Mouse (Mus musculus) layer of hippocampus, postnatal 14 days (tissue): ENCODE data around the gene Arhgap9. TPM values are rescaled to one million over a fixed set of nuclear protein-coding genes. Genes with fewer than 3 reads are reported as not detected.
A peak's percentile ranks its signal among the peaks of the same experiment; 100 is the strongest.

Experiments used
- DNase-seq, 2 experiments: peaks; one replicate each; pipeline ENCODE4 v3.0.0; 2021 to 2022; ENCODE audit warnings: low spot score in 2 of 2, mixed read lengths in 1 of 2
- total RNA-seq, 2 experiments: library from RNA; stranded (reverse); gene quantifications; 2 replicates each; pipeline ENCODE4 v1.2.3; 2021

The Arhgap9 gene
- total RNA-seq, 2 experiments from 2014 or later: 0.99 to 1.1 TPM

- no peak for DNase-seq
Measured at GRCm38 (mm10) chr10:127322178-127322577, 414 bp downstream of the Arhgap9 start.

- no peak for DNase-seq
Measured at GRCm38 (mm10) chr10:127322669-127323068, 905 bp downstream of the Arhgap9 start.

GRCm38 (mm10) chr10:127323131-127323855 is 1.5 kb downstream of the Arhgap9 start:
- DNase-seq: no peak

DNA sequence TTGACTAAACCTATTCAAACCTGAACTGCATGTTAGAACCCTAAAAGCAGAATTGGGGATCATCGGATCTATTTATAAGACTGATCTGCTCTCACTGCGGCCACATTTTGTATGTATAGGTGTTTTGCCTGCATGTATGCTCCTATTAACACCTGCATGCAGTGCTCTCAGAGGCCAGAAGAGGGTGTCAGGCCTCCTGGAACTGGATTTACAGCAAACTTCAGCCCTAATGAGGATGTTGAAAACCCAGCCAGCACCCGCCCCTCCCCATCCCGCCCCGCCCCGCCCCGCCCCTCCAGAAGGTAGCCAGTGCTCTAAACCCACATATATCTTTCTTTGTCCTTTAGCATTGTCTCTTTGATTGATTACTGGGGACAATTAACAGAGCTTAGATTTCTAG is 2.7 kb downstream of the Arhgap9 start:
- DNase-seq: no peak

- DNase-seq: no peak
Measured at GRCm38 (mm10) chr10:127325454-127326016, 3.8 kb downstream of the Arhgap9 start.

- DNase-seq: no peak
Measured at GRCm38 (mm10) chr10:127326017-127326801, 4.4 kb downstream of the Arhgap9 start.

DNA sequence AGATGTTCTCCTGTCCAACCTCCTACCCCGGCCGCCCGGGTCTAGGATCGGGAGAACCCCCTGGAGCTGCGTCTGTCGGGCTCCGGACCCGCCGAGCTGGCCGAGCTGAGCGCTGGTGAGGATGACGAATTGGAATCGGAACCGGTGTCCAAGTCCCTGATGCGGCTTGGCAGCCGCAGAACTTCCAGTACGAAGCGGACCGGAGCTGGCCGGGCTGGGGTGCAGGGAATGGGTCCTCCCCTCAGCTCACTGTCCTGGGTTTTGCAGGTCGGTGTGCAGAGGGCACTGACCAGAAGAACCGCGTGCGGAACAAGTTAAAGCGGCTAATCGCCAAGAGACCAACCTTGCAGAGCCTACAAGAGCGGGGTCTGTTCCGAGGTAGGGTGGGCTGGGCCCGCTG is 5.1 kb downstream of the Arhgap9 start:
- no peak for DNase-seq

DNA sequence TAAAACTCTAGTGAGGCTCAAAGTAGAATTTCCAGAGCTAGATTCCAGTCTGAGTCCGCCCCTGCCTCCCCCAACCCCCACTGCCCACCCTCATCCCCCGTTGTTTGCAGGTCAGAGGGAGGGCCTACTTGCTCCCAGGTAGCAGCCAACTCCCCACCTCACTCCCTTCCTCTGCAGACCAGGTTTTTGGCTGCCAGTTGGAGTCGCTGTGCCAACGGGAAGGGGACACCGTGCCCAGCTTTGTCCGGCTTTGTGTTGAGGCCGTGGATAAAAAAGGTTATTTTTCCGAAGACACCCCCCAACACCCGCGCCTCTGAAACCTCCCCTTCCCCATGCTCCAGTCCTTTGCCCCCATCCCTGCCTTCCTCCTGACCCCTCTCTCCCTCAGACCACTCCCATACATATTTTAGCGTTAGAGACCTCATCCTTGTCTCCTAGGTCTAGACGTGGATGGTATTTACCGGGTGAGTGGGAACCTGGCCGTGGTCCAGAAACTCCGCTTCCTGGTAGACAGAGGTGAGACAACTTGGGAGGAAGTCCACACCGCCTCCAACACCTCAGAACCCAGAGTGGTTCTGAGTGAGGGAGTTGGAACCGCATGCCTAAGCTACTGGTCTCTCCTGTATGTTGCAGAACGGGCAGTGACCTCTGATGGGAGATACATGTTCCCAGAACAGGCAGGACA is 5.8 kb downstream of the Arhgap9 start:
- no peak for DNase-seq

DNA sequence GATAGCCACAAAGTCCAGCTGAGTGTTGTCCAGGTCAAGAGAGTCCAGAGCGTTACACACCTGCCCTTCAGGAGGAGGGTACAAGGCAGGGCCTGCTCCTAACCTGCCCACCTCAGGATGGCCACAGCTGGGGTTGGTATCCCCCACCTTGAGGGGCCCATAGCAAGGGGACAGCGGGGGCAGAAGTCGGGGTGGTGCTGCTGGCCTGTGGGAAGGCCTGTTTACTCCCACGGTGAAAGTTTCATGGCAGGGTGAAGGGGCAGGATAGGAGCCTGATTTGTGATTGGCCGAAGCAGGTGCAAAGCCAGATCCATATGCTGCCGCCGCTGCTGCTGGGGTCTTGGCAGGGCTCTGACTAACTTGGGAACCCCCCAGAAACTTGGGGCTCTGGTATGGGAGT is 8.4 kb downstream of the Arhgap9 start:
- DNase-seq: no peak

GRCm38 (mm10) chr10:127332211-127332874 is 10.6 kb downstream of the Arhgap9 start:
- DNase-seq: no peak

GRCm38 (mm10) chr10:127333152-127333551 is 11.4 kb downstream of the Arhgap9 start:
- DNase-seq: no peak

DNA sequence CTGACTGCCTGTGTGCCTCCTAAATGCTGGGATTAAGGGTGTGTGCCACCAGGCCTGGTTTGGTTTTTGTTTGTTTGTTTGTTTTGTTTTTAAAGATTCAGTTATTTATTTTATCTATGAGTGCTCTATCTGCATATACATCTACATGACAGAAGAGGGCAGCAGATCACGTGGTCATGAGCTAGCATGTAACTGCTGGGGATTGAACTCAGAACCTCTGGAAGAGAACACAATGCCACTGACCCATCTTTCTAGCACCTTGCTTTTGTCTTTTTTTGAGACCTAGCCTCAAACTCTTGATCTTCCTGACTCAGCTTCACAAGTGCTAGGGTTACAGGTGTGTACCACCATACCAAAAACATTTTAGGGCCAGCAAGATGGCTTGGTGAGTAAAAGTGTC is 13.5 kb downstream of the Arhgap9 start:
- no peak for DNase-seq

DNA sequence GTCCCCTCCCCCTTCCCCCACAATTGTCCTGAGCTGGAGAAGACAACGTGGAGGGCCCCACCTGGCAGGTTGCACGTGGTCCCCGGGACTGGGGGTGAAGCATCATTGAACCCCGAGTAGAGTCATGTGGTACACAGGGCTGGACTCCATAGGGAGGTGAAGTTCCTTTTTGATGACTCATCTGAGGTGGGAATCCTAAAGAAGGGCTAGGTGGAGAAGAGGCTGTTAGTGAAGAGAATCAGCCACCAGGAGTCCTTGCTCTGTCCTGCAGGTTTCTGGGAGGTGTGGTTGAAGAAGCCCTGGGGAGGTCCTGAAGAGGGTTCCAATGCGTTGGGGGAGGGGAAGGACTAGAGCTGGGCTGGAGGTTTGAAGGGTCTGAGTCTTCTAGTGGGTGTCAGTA is 15.2 kb downstream of the Arhgap9 start:
- DNase-seq: no peak

DNA sequence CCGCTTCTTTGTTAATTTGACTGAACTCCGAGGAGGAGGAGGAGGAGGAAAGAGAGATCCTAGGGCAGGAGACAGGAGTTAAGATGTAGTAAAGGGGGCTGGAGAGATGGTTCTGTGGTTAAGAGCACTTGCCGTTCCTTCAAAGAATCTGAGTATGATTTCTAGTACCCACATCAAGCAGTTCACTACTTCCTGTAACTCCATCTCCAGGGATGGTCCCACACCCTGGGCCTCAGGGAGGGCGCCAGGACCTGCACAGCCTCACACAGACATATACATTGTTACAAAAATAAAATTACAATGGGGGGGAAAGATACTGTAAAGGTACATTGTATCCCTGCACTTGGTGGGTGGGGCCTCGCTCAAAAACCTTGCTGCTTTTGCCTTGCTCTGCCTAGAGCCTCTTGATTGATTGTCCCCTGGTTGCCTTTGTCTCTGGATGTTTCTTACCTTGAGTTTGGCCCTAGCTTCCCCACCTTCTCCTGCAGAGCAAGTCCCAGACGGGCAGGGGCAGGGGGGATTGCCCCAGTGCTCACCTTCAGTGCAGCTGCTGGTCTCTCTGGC is 15.9 kb downstream of the Arhgap9 start:
- no peak for DNase-seq

GRCm38 (mm10) chr10:127338930-127339682 is 17.3 kb downstream of the Arhgap9 start:
- DNase-seq: peak; percentile 88 to 90

DNA sequence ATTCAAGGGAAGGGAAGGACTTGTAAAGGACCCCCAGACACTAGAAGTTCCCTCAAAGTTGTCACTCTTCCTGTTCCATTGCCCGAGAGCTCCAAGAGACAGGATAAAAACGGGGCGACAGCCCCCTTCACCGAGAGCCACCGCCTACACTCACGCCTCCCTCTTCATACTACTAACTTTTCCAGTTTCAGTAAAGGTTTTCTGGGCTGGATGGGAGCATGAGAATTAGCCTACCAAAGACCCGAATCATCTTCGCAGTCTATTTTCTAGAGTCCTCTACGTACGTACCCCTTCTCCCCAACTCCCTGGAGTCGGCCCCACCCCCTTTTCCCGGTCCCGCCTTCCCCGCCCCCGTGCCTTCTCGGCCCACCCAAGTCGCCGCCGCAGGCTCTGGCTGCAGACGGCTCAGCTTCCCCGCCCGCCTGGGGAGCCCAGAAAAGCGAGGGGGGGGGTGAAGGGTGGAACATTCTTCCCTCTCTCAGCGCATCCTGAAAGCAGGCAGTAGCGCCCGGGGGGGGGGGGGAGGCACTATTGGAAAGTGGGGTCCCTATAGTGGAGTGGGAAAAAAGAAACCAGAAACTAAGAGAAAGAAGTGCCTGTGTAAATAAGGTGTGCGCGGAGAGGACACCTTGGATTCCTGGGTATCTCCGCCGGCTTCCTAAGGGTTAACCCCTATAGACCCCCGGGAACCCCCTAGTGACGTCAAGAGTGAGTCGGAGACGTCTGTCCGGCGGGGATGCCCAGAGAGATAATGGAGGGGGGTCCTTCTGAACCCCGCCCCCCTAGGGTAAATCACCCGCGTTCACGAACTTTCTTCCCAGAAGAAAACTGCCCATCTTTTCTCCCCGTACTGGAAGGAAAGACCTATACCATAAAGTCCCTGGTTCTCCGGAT is 18.2 kb downstream of the Arhgap9 start:
- DNase-seq: no peak

GRCm38 (mm10) chr10:127340577-127341359 is 19.0 kb downstream of the Arhgap9 start:
- no peak for DNase-seq

DNA sequence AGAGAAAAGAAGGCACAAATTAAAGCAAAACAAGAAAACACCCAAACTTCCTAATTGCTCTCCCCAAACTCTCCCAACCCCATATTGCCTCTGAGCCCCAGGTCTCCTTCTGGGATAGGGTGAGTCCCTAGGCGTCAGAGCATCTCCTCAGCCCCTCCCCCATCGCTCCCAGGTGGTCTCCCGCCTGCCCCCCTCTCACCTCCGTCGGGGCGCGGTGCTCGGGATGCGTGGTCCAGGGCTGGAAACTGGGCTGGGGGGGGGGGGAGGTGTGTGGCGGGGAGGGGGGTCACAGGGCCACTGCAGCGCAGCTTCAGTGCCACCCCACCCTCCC is 19.6 kb downstream of the Arhgap9 start:
- no peak for DNase-seq
